Mouse (Mus musculus) small intestine, adult 2 months (tissue): ENCODE data around the gene Zfp830.

Experiments used
- CTCF ChIP-seq: fragments of 200-500 bp; IDR thresholded peaks from 2 replicates; pipeline ENCODE4 v1.5.1; 2012; ENCODE audit warnings: low read depth, mild to moderate bottlenecking, control low read depth, inconsistent platforms, low read length, moderate library complexity, mixed read lengths; ENCODE audit not compliant: insufficient replicate concordance, insufficient read length; ENCODE audit errors: extremely low read depth
- POLR2A ChIP-seq: fragments of 200-500 bp; IDR thresholded peaks from 2 replicates; pipeline ENCODE4 v1.6.1; 2012; ENCODE audit warnings: low read depth, mild to moderate bottlenecking, control low read depth, inconsistent platforms, low read length, moderate library complexity

DNA sequence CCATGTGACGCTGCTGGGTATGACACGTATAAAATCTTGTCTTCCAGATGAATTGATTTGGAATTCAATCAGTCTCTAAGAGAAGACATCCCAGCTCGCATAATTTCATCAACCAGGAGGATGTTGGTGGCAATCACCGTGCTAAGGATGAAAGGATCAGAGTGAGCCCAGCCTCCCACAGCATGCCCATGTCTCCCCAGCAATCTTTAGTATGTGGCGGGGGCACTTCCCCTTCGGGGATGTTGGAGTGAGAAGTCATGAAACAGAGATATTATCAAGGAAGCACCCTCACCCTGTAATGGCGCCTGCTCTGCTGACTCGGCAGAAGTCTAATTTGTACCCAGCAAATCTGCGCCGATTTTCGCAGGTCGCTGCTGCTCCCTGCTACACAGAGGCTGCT, 44.9 kb upstream of the Zfp830 start:
- TF ChIP-seq POLR2A: no peak
- no peak for TF ChIP-seq CTCF
